Mouse (Mus musculus): ENCODE data around the gene Gm36079.
"Not testable (repeated sequence)": the region's sequence is repeated elsewhere in the genome, so short reads cannot be mapped to it uniquely, and the experiment has no call there.

Gene Gm36079

GRCm38 (mm10) chr13:120015348-120016007, 11.3 kb downstream of the Gm36079 start:
- DNase-seq (ENCODE audit: low spot score), result not testable (repeated sequence)

GRCm38 (mm10) chr13:120013962-120014361, 12.8 kb downstream of the Gm36079 start:
- not testable (repeated sequence) for DNase-seq (ENCODE audit: low spot score)

- not testable (repeated sequence) for DNase-seq (ENCODE audit: low spot score)
Measured at GRCm38 (mm10) chr13:120013544-120013943, 13.3 kb downstream of the Gm36079 start.

DNA sequence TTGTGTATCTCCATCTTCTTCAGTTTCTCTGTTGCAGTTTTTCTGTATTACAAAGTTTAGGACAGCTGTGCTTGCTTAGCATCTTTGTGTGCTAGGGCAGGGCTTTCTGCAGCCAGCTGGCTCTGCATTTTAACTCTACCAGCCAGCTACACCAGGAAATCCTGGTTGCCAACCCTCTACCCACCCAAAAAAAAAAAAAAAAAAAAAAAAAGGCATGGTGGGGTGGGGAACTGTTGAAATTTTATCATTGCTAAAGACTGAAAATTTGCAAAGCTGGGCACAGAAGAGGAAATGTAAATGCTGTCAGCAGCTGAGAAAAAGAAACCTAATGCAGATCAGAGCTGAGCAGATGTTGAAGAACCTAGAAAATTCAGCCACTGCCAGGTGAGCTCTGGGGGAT, 16.7 kb downstream of the Gm36079 start:
- DNase-seq (ENCODE audit: low spot score), result not testable (repeated sequence)

- DNase-seq (ENCODE audit: low spot score), result not testable (repeated sequence)
Measured at GRCm38 (mm10) chr13:119999215-119999614, 27.6 kb downstream of the Gm36079 start.

GRCm38 (mm10) chr13:119998442-119999086, 28.2 kb downstream of the Gm36079 start:
- not testable (repeated sequence) for DNase-seq (ENCODE audit: low spot score)

DNA sequence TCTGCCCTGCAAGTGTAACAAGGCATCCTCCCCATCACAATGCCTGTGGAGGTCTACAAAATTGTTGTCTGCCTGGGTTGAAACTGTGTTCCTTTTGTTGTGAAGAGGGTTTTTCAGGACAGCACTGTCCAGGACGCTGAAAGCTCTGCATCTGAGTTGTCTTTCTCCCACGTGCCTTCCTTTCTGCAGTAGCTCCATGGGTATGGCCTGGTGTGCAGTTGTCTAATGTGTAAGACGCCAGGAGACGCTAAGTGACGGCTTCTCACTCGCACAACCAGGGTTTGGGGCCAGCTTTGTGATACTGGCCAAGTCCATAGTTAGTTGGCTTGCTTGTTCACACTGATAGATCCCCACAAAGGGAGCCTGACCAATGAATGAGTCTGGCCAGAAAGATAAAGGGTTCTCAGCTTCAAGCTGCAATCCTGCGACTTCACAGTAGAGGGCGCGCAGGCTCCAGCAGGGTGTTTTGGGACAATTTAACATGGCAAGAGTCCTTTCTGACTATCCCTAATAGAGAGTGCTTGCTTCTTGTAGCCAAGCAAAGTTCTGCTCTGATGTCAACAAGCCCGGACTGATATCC, 34.8 kb downstream of the Gm36079 start:
- DNase-seq (ENCODE audit: low spot score), result not testable (repeated sequence)

GRCm38 (mm10) chr13:119991264-119991663, 35.5 kb downstream of the Gm36079 start:
- DNase-seq (ENCODE audit: low spot score), result not testable (repeated sequence)
